Mouse (Mus musculus) spleen, adult 2 months (tissue): ENCODE measurements at regions not wholly inside any gene's neighbourhood (a gene's known extent, or its start where the extent isn't known, plus 50 kb on each side); places are given as distances from the start of the nearest gene placed in this dataset.

Source experiments
- CTCF ChIP-seq: fragments of 200-500 bp; IDR thresholded peaks from 2 replicates; pipeline ENCODE4 v1.5.1; 2011; ENCODE audit warnings: mild to moderate bottlenecking, inconsistent platforms; ENCODE audit not compliant: insufficient read depth, insufficient read length, insufficient replicate concordance; ENCODE audit errors: extremely low read depth
- POLR2A ChIP-seq: fragments of 200-500 bp; IDR thresholded peaks from 2 replicates; pipeline ENCODE4 v1.6.1; 2011; ENCODE audit warnings: low read depth, low read length, inconsistent platforms

- no peak for TF ChIP-seq CTCF
- TF ChIP-seq POLR2A: no peak
Measured at GRCm38 (mm10) chr10:111842896-111843295, 129.6 kb upstream of the Krr1 start.
